ENCODE assay signal across 17 mouse cellular contexts in the genomic region with DNA sequence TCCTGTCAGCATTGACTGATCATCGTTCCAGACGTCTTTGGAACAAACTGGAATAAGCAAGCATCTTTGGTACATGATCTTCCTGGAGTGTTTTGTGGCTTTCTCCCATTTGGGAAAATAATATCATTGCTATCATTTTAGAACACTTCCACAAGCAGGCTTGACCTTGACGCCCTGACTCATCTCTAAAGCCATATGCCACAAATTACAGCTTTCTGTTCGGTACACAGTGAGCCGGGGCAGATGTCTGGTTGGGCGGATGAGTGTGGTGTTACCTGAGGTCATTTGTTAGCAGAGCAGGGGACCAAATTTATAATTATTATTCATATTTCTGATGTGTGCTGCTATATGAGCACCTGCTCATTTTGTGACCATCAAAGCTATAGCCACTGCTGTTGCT.
"Had no signal": no experiment of that assay in that cellular context is flagged by ENCODE, and none has a peak within 500 bp of the region (broad histone marks: within the 10 kb centered on the region; RNA-seq: fewer than 3 reads in every experiment).

No protein-coding gene starts in this region.

- H3K9ac ChIP-seq: limb, embryonic 12.5 days; limb, embryonic 15.5 days; liver, embryonic 14.5 days; liver, postnatal 0 days; lung, embryonic 14.5 days; midbrain, embryonic 13.5 days had no signal

- H3K4me3 ChIP-seq: layer of hippocampus, adult 2 months; limb, embryonic 12.5 days; limb, embryonic 15.5 days; megakaryocyte, embryonic 14.5 days; midbrain, embryonic 10.5 days; midbrain, embryonic 13.5 days had no signal

- H3K9me3 ChIP-seq: limb, embryonic 12.5 days; limb, embryonic 15.5 days; megakaryocyte, embryonic 14.5 days; midbrain, embryonic 10.5 days; midbrain, embryonic 13.5 days had no signal

- H3K27me3 ChIP-seq: limb, embryonic 15.5 days; megakaryocyte, embryonic 14.5 days; midbrain, embryonic 13.5 days had no signal

- DNase-seq: kidney, adult 8-10 months; kidney, postnatal 14 days; left cerebral cortex, postnatal 4 days; liver, postnatal 0 days; lung, embryonic 14.5 days; thymus, adult 18-20 months; thymus, postnatal 36 days had no signal

- H3K4me1 ChIP-seq: limb, embryonic 12.5 days; limb, embryonic 15.5 days; megakaryocyte, embryonic 14.5 days had no signal

- H3K36me3 ChIP-seq: limb, embryonic 12.5 days; limb, embryonic 15.5 days; midbrain, embryonic 10.5 days; midbrain, embryonic 13.5 days had no signal

- H3K4me2 ChIP-seq: limb, embryonic 12.5 days; limb, embryonic 15.5 days; liver, embryonic 11.5 days; lung, embryonic 14.5 days; midbrain, embryonic 13.5 days had no signal

- ATAC-seq: liver, postnatal 0 days; lung, postnatal 0 days; midbrain, embryonic 13.5 days; midbrain, embryonic 16.5 days had no signal

- H3K27ac ChIP-seq: layer of hippocampus, adult 2 months; limb, embryonic 12.5 days; limb, embryonic 15.5 days; liver, embryonic 14.5 days; midbrain, embryonic 10.5 days; midbrain, embryonic 13.5 days had no signal
